Mouse (Mus musculus) stomach, embryonic 14.5 days (tissue): Measurements from ENCODE around the gene Hnrnpa3. TPM values are rescaled to one million over a fixed set of nuclear protein-coding genes. Genes with fewer than 3 reads are reported as not detected.

Experiments
- ATAC-seq: fragments of 200-750 bp; cut with Nextera tagmentation; 2 replicates; pipeline ENCODE4 v1.8.0; 2017; ENCODE audit warnings: low read depth, moderate TSS enrichment; ENCODE audit not compliant: insufficient number of reproducible peaks, insufficient read depth, low FRiP score
- H3K27ac ChIP-seq: fragments of 300-500 bp; sonication (generic); 2 replicates; pipeline ENCODE4 v1.5.1; 2014; ENCODE audit warnings: mild to moderate bottlenecking, low read length, moderate library complexity, mixed read lengths
- H3K27me3 ChIP-seq: fragments of 300-500 bp; sonication (generic); 2 replicates; pipeline ENCODE4 v1.6.1; 2014; ENCODE audit warnings: low read length, control low read depth, mixed read lengths; ENCODE audit not compliant: control insufficient read depth, insufficient read depth
- H3K36me3 ChIP-seq: fragments of 300-500 bp; sonication (generic); 2 replicates; pipeline ENCODE4 v1.6.1; 2014; ENCODE audit warnings: mild to moderate bottlenecking, control low read depth, low read length, moderate library complexity, mixed read lengths; ENCODE audit not compliant: control insufficient read depth, insufficient read depth
- H3K4me1 ChIP-seq: fragments of 300-500 bp; sonication (generic); 2 replicates; pipeline ENCODE4 v1.6.1; 2014; ENCODE audit warnings: low read length, control low read depth, mixed read lengths; ENCODE audit not compliant: control insufficient read depth, insufficient read depth
- H3K4me2 ChIP-seq: fragments of 300-500 bp; sonication (generic); replicated peaks from 2 replicates; pipeline ENCODE4 v1.6.1; 2014; ENCODE audit warnings: low read depth, low read length, control low read depth
- H3K4me3 ChIP-seq: fragments of 300-500 bp; sonication (generic); 2 replicates; pipeline ENCODE4 v1.5.1; 2014; ENCODE audit warnings: low read depth, low read length, control low read depth
- H3K9ac ChIP-seq: fragments of 300-500 bp; sonication (generic); replicated peaks from 2 replicates; pipeline ENCODE4 v1.6.1; 2014; ENCODE audit warnings: low read depth, mild to moderate bottlenecking, control low read depth, low read length, moderate library complexity, mixed read lengths
- H3K9me3 ChIP-seq: fragments of 300-500 bp; sonication (generic); 2 replicates; pipeline ENCODE4 v1.6.1; 2016; ENCODE audit warnings: low read depth, low read length, control low read depth; ENCODE audit not compliant: control insufficient read depth
- WGBS: fragments of 180-500 bp; shearing (Covaris S2); extraction: QIAGEN DNeasy Blood & Tissue Kit; methylation state at CpG from one replicate; pipeline ENCODE4 v1.1.7; 2014; 5-methylcytosine and 5-hydroxymethylcytosine counted together
- polyA plus RNA-seq: library from polyadenylated mRNA; unstranded; fragments of >200 nt; fragmentation: Nextera tagmentation; extraction: Ambion mirVana; gene quantifications from 2 replicates; pipeline ENCODE4 v1.2.1, GENCODE M21; 2014

Hnrnpa3 gene
- polyA plus RNA-seq, 1 experiment from 2014 or later, result 247 TPM

DNA sequence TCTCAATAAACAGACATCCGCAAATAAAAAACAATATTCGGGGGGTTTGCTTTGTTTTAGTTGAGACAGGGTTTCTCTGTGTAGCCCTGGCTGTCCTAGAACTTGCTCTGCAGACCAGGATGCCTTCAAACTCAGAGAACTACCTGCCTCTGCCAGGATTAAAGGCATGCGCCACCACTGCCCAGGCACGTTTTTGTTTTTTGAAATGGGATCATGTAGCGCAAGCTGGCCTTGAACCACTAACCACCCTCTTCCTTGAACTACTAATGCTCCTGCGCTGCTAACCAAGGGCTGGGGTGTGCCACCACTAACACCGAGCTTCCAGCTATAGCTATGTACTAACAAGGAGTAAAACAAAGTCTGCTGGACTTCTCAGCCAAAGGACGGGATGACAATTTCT is 20.9 kb downstream of the Hnrnpa3 start:
- WGBS, result 85% methylated on average over 8 of the region's 8 CpGs
- no peak overlapping the region for H3K4me3 ChIP-seq

DNA sequence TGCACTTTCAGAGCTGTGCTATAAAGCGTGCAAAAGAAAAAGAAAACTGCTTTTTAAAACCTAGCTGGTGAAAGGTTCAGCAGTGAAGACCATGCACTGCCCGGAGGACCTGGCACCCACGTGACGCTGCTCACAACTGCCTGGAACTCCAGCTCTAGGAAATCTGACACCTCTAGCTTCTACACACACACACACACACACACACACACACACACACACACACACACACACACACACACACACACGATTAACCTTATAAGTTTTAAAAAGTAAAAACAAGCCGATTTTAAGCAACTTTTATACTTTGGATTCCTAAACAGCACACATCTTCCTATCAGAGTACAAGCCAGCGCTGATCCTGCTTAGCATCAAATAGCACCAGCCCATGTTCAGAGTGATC is 22.4 kb downstream of the Hnrnpa3 start:
- Histone ChIP-seq H3K9ac (no peak overlapping the region), H3K4me1 (no peaks in the 10 kb centered on the region; the same call in 1 of the 2 replicates)

More for the DNA sequence above, 20.9 kb downstream of the Hnrnpa3 start:
- ATAC-seq, result no peak
- Histone ChIP-seq H3K9me3 (no peaks in the 10 kb centered on the region), H3K9ac (no peak overlapping the region), H3K27me3 (no peaks in the 10 kb centered on the region), H3K27ac (no peak overlapping the region), H3K4me1 (no peaks in the 10 kb centered on the region), H3K4me2 (no peak overlapping the region), H3K36me3 (peaks cover 28% of the 10 kb centered on the region)

DNA sequence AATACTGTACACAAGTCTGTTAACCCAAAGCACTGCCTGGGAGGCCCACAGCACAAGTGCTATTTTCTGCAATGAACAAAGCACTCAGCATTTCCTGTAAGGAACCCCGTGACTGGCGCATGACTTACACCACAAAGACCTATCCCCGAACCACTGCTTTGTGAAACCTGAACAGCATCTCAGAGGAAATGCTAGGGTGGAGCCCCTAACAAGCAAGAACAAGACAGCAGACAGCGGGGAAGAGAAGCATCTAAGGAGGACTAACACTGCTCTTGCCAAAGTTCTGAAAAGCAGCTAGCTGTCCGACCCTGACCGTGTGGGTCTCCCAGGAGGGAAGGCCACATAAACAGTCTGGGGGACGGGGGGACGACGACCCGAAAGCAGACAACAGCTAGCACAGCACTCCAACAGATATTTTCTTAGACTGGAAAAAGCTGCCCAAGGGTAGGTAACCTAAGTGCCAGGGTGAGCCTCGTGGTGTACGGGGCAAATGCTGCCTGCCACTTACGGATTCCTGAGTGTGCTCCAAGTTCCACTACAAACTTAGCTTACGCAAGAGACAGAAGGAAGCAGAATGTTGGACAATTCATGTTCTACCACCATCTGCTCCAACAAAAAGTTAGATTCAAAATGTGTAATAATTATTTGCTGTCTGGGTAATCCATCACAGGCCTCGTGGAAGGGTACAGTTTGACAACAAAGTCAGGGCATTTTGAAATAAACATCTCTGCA is 24.1 kb downstream of the Hnrnpa3 start:
- WGBS, result 51% methylated on average over 15 of the region's 15 CpGs
- Histone ChIP-seq H3K9me3 (no peaks in the 10 kb centered on the region), H3K4me3 (no peak overlapping the region), H3K36me3 (peaks cover 10% of the 10 kb centered on the region; the same call in 1 of the 2 replicates), H3K4me1 (no peaks in the 10 kb centered on the region; the same call in 1 of the 2 replicates), H3K9ac (no peak overlapping the region), H3K27ac (peak overlapping the region; percentile 71), H3K4me2 (no peak overlapping the region), H3K27me3 (no peaks in the 10 kb centered on the region)
- peak; percentile 19; the same call in 1 of the 2 replicates for ATAC-seq

More for the DNA sequence above, 22.4 kb downstream of the Hnrnpa3 start:
- H3K27ac ChIP-seq, result no peak overlapping the region
- no peak overlapping the region for H3K4me3 ChIP-seq
- no peaks in the 10 kb centered on the region for H3K27me3 ChIP-seq
- WGBS, result 35% methylated on average over 7 of the region's 7 CpGs
- peaks cover 20% of the 10 kb centered on the region for H3K36me3 ChIP-seq
- no peak for ATAC-seq
- no peaks in the 10 kb centered on the region for H3K9me3 ChIP-seq
- H3K4me2 ChIP-seq, result no peak overlapping the region

DNA sequence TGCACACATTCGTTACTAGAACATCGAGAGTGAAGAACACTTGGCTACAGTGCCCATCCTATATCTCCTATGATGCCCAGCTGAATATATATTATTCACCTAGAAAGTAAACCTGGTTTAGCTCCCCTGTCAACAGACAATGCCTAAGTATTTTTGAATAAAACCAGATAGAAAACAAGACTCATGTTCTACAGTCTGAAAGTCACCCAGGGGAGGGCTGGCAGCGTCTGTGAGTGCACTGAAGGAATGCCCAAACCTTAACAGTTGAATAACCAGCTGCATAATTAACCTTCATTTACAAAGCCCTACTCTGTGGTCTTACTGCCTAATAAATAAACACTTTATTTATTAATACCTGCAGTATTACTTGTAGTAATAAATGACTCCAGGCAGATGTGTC is 25.5 kb downstream of the Hnrnpa3 start:
- Histone ChIP-seq H3K4me2 (no peak overlapping the region), H3K4me1 (no peaks in the 10 kb centered on the region; the same call in 1 of the 2 replicates), H3K4me3 (no peak overlapping the region), H3K27ac (no peak overlapping the region), H3K27me3 (no peaks in the 10 kb centered on the region), H3K9ac (no peak overlapping the region), H3K9me3 (no peaks in the 10 kb centered on the region), H3K36me3 (no peaks in the 10 kb centered on the region; the same call in 1 of the 2 replicates)
- 84% methylated on average over 3 of the region's 3 CpGs for WGBS
- no peak for ATAC-seq

DNA sequence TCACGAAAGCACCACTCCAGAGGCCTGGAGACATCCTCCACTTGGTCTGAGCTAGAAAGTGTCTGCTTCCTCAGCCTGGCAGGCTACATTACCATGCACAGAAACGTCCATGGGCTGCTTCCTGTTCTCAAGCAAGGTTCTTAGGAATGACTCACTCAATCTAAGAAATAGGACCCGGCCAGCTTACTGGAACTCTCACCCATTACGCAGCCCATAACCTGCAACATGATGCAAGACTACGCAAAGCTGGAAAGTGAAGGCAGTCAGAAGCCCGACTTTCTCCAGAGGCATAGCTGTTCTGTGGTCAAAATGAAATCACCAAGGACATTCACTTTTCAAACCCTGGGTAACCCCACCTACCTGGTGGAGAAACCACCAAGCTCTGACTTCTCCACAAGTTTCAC is 26.4 kb downstream of the Hnrnpa3 start:
- H3K9ac ChIP-seq, result no peak overlapping the region
- H3K4me2 ChIP-seq, result no peak overlapping the region
- H3K4me1 ChIP-seq, result no peaks in the 10 kb centered on the region; the same call in 1 of the 2 replicates
- 68% methylated on average over 6 of the region's 6 CpGs for WGBS
- ATAC-seq, result no peak
- no peak overlapping the region for H3K27ac ChIP-seq
- no peaks in the 10 kb centered on the region; the same call in 1 of the 2 replicates for H3K36me3 ChIP-seq
- H3K9me3 ChIP-seq, result no peaks in the 10 kb centered on the region
- no peaks in the 10 kb centered on the region for H3K27me3 ChIP-seq
- H3K4me3 ChIP-seq, result no peak overlapping the region

DNA sequence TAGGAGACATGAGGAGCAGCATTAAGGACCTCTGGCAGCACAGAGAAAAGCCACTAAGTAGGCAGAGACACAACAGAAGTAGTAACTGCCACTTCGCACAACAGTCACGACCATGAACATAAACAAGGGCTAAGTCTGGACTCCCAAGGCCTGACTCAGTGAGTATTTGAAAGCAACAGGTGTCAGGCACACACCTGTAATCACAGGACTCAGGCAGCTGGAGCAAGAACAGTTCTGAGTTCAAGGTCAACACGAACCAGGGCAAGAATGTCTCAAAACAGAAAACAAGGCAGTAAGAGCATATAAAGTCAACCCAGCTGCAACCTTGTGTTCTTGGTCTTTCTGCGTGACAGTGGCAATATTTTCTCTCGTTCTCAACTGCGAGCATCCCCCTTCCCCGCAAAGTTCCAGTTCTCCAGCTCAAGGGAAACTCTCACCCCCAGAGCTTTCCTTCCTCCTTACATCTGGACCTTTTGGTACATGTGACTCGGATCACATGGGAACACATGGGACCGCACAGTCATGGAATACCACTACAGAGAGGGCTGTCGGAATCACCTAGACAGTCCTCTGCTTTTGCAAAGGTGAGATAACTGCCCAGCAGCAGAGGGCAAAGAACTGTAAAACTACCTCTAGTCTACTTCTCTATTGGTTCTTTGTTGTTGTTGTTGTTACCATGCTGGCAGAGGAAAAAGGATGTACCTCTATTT is 28.1 kb downstream of the Hnrnpa3 start:
- no peaks in the 10 kb centered on the region for H3K9me3 ChIP-seq
- no peak overlapping the region for H3K4me3 ChIP-seq
- no peak overlapping the region for H3K9ac ChIP-seq
- H3K4me1 ChIP-seq, result no peaks in the 10 kb centered on the region; the same call in 1 of the 2 replicates
- 87% methylated on average over 10 of the region's 10 CpGs for WGBS
- H3K27ac ChIP-seq, result no peak overlapping the region
- no peak for ATAC-seq
- no peaks in the 10 kb centered on the region for H3K27me3 ChIP-seq
- H3K4me2 ChIP-seq, result no peak overlapping the region
- H3K36me3 ChIP-seq, result peaks cover 2% of the 10 kb centered on the region

DNA sequence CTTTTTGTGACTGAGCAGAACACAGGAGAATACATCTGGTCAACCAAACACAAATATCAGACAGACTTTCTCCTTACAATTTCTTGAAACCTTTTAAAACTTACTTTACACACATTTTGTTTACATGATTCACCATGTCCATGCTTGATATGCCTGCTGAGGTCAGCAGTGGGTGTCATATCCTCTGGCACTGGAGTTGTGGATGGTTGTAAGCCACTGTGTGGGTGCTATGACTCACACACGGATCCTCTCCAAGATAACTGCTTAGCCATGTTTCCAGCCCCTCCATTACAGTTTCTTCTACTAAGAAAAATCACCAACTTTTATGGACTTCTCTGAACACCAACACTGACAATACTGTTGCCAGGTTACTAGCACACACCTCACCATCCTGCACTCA is 29.8 kb downstream of the Hnrnpa3 start:
- H3K9ac ChIP-seq, result no peak overlapping the region
- peaks cover 3% of the 10 kb centered on the region for H3K36me3 ChIP-seq
- no peak overlapping the region for H3K4me3 ChIP-seq
- H3K27ac ChIP-seq, result no peak overlapping the region
- no peak overlapping the region for H3K4me2 ChIP-seq
- H3K4me1 ChIP-seq, result peaks cover 6% of the 10 kb centered on the region; the same call in 1 of the 2 replicates
- no peaks in the 10 kb centered on the region for H3K9me3 ChIP-seq
- no peaks in the 10 kb centered on the region for H3K27me3 ChIP-seq
- WGBS, result 84% methylated on average over 1 of the region's 1 CpGs
- ATAC-seq, result no peak

DNA sequence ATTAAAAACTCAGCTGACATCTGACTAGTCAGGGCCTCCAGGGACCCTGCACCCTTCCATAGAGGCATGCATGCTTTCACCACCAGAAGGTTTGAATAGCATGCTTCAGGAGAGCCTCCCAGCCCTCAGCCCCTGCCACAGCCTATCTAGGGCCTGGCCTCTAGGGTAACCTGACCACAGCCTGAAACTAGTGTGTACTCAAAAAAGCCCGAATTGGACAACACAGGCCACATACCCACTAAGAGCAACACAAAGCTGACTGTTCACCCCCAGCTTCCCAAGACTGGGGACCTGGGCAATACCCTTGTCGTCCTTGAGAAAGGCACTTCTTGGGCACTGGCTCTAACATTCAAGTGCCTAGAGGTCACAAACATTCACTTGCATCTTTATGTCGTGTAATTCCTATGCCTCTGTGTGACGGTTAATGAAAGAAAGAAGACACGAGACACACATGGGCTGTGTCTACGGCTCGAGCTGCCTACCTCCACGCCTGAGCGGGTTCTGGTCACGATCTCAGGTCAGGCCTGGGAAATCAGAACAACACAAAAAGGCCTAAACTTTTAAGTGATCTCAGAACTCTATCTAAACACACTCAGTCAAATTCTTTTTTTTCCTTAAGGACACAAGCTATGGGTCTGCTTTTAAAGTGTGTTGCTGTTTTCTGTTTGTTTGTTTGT is 30.6 kb downstream of the Hnrnpa3 start:
- WGBS, result 88% methylated on average over 10 of the region's 10 CpGs
- no peak for ATAC-seq
- H3K4me1 ChIP-seq, result peaks cover 6% of the 10 kb centered on the region; the same call in 1 of the 2 replicates

More for the DNA sequence above, 30.6 kb downstream of the Hnrnpa3 start:
- Histone ChIP-seq H3K9me3 (no peaks in the 10 kb centered on the region), H3K36me3 (peaks cover 3% of the 10 kb centered on the region), H3K9ac (no peak overlapping the region), H3K4me3 (no peak overlapping the region), H3K4me2 (no peak overlapping the region), H3K27ac (no peak overlapping the region), H3K27me3 (no peaks in the 10 kb centered on the region)
